Mouse (Mus musculus): Measurements from ENCODE around the gene Grb7.

Gene Grb7

GRCm38 (mm10) chr11:98446562-98447474, 624 bp downstream of the Grb7 start:
- no peak for DNase-seq

GRCm38 (mm10) chr11:98447475-98447834, 1.3 kb downstream of the Grb7 start:
- no peak for DNase-seq

- DNase-seq = no peak
These were observed 2.1 kb downstream of the Grb7 start for GRCm38 (mm10) chr11:98448191-98448790.

- no peak for DNase-seq
These were observed 3.2 kb downstream of the Grb7 start for GRCm38 (mm10) chr11:98449419-98449818.

GRCm38 (mm10) chr11:98449921-98450771, 4.0 kb downstream of the Grb7 start:
- no peak for DNase-seq

GRCm38 (mm10) chr11:98455484-98455883, 9.3 kb downstream of the Grb7 start:
- no peak for DNase-seq

GRCm38 (mm10) chr11:98456545-98456944, 10.4 kb downstream of the Grb7 start:
- no peak for DNase-seq

GRCm38 (mm10) chr11:98456945-98457344, 10.8 kb downstream of the Grb7 start:
- DNase-seq = no peak

GRCm38 (mm10) chr11:98457367-98458120, 11.3 kb downstream of the Grb7 start:
- DNase-seq = peak; percentile 76

- no peak for DNase-seq
These were observed 12.2 kb downstream of the Grb7 start for GRCm38 (mm10) chr11:98458121-98458990.

GRCm38 (mm10) chr11:98459071-98459741, 13.0 kb downstream of the Grb7 start:
- no peak for DNase-seq

GRCm38 (mm10) chr11:98459860-98460259, 13.7 kb downstream of the Grb7 start:
- no peak for DNase-seq

GRCm38 (mm10) chr11:98461109-98461720, 15.0 kb downstream of the Grb7 start:
- DNase-seq = no peak

- DNase-seq = no peak
These were observed 16.1 kb downstream of the Grb7 start for GRCm38 (mm10) chr11:98462255-98462654.

GRCm38 (mm10) chr11:98463911-98464310, 17.7 kb downstream of the Grb7 start:
- DNase-seq = no peak

- DNase-seq = no peak
These were observed 18.3 kb downstream of the Grb7 start for GRCm38 (mm10) chr11:98464516-98464915.

- DNase-seq = no peak
These were observed 23.8 kb downstream of the Grb7 start for GRCm38 (mm10) chr11:98469761-98470714.

GRCm38 (mm10) chr11:98470795-98471194, 24.6 kb downstream of the Grb7 start:
- DNase-seq = no peak

GRCm38 (mm10) chr11:98472696-98473095, 26.5 kb downstream of the Grb7 start:
- DNase-seq = no peak
